Mouse (Mus musculus) brain, embryonic 14.5 days (tissue): ENCODE data around the gene Kpna2.

ENCODE experiments used
- CTCF ChIP-seq: fragments of 200-500 bp; IDR thresholded peaks from 2 replicates; pipeline ENCODE4 v1.5.1; 2012; ENCODE audit warnings: inconsistent platforms, mild to moderate bottlenecking, moderate library complexity, borderline replicate concordance; ENCODE audit not compliant: insufficient read depth, insufficient read length; ENCODE audit errors: extremely low read depth
- POLR2A ChIP-seq: fragments of 200-500 bp; IDR thresholded peaks from 2 replicates; pipeline ENCODE4 v1.6.1; 2012; ENCODE audit warnings: mild to moderate bottlenecking, inconsistent platforms, borderline replicate concordance; ENCODE audit not compliant: poor library complexity, insufficient read depth, insufficient read length, severe bottlenecking; ENCODE audit errors: extremely low read depth

- no peak for TF ChIP-seq POLR2A
- peak; percentile 32; the same call in 1 of the 2 replicates for TF ChIP-seq CTCF
These were observed 15.4 kb upstream of the Kpna2 start for GRCm38 (mm10) chr11:107014597-107015309.
